Mouse (Mus musculus): ENCODE measurements around the gene Zfp616.

Zfp616 gene

GRCm38 (mm10) chr11:74069655-74070054, at the start of gene Zfp616:
Gene Zfp616, plus strand, starts transcription at chr11:74069955.
- no peak for DNase-seq (ENCODE audit: low spot score in 2 of 2)

- no peak for DNase-seq (ENCODE audit: low spot score in 2 of 2)
Measured at GRCm38 (mm10) chr11:74051347-74051746, 18.4 kb upstream of the Zfp616 start.

- no peak for DNase-seq (ENCODE audit: low spot score in 2 of 2)
Measured at GRCm38 (mm10) chr11:74056451-74056850, 13.3 kb upstream of the Zfp616 start, which contains the start of the genes Olfr139 and Olfr399. Gene Olfr139, minus strand, starts transcription at chr11:74056551. Gene Olfr399, minus strand, starts transcription at chr11:74056615.

GRCm38 (mm10) chr11:74100724-74101123, 31.0 kb downstream of the Zfp616 start:
- no peak for DNase-seq (ENCODE audit: low spot score in 2 of 2)

GRCm38 (mm10) chr11:74101507-74101906, 31.8 kb downstream of the Zfp616 start:
- no peak for DNase-seq (ENCODE audit: low spot score in 2 of 2)

- DNase-seq (ENCODE audit: low spot score in 2 of 2) = no peak
Measured at GRCm38 (mm10) chr11:74105066-74105465, 35.3 kb downstream of the Zfp616 start.

- no peak for DNase-seq (ENCODE audit: low spot score in 2 of 2)
Measured at GRCm38 (mm10) chr11:74113412-74113811, 43.7 kb downstream of the Zfp616 start, which contains the start of gene Olfr401. Gene Olfr401, plus strand, starts transcription at chr11:74113712.
